Mouse (Mus musculus): ENCODE measurements around the gene Brk1. TPM values are rescaled to one million over a fixed set of nuclear protein-coding genes. Genes with fewer than 3 reads are reported as not detected.

The Brk1 gene
- polyA plus RNA-seq (2015; fragmentation: Nextera tagmentation; extraction: Ambion mirVana) = 227 and 229 TPM in 2 replicates

- Histone ChIP-seq H3K4me2 (replicated peaks) (peak within 1 kb of the TSS; percentile 85), H3K36me3 (0 out of 2 replicates have a peak, but pooled peaks cover 4% of the 10 kb centered on the region), H3K27me3 (no peaks in the 10 kb centered on the region), H3K4me1 (replicated peaks) (peaks cover 25% of the 10 kb centered on the region), H3K4me3 (replicated peaks) (peak within 1 kb of the TSS; percentile 89), H3K9me3 (no peaks in the 10 kb centered on the region), H3K27ac (peak within 1 kb of the TSS; percentile 68), H3K9ac (replicated peaks) (peak within 1 kb of the TSS; percentile 92)
- peak; percentile 94 for ATAC-seq
- under 1% methylated on average over 64 of the region's 65 CpGs for WGBS
These were observed at the start of gene Brk1 for GRCm38 (mm10) chr6:113604432-113605223. Gene Brk1 (plus strand): TSS chr6:113604772.

GRCm38 (mm10) chr6:113559736-113560135 lies 44.8 kb upstream of the Brk1 start:
- Histone ChIP-seq H3K4me1 (replicated peaks) (no peaks in the 10 kb centered on the region), H3K36me3 (no peaks in the 10 kb centered on the region; the same call in 1 of the 2 replicates), H3K27ac (no peak overlapping the region), H3K4me2 (replicated peaks) (no peak overlapping the region), H3K9ac (replicated peaks) (no peak overlapping the region), H3K4me3 (replicated peaks) (no peak overlapping the region), H3K27me3 (no peaks in the 10 kb centered on the region), H3K9me3 (no peaks in the 10 kb centered on the region)
- WGBS = 56% methylated on average over 6 of the region's 6 CpGs
- no peak for ATAC-seq

DNA sequence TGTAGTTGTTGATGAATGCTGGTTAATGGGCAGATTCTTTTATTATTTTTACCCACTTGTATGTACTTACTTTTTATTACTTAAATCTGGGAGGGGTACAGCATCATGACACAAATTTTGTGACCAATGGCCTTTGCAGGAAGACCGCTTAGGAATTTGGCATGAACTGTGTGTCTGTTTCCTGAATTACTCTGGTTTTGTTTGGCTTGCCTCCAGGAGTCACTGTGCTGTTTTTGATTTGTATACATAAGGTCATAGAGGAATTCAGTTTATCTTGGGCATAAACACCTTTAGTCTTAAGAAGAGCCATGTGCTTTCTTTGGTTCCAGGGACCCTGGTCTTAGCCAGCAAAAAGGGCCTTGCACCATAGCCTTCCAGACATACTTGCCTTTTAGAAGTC lies 40.0 kb upstream of the Brk1 start:
- 91% methylated on average over 1 of the region's 1 CpGs for WGBS
- Histone ChIP-seq H3K4me2 (replicated peaks) (no peak overlapping the region), H3K27me3 (no peaks in the 10 kb centered on the region), H3K36me3 (peaks cover 10% of the 10 kb centered on the region; the same call in 1 of the 2 replicates), H3K4me3 (replicated peaks) (no peak overlapping the region), H3K9me3 (no peaks in the 10 kb centered on the region), H3K9ac (replicated peaks) (no peak overlapping the region), H3K4me1 (replicated peaks) (no peaks in the 10 kb centered on the region), H3K27ac (no peak overlapping the region)
- ATAC-seq = no peak

DNA sequence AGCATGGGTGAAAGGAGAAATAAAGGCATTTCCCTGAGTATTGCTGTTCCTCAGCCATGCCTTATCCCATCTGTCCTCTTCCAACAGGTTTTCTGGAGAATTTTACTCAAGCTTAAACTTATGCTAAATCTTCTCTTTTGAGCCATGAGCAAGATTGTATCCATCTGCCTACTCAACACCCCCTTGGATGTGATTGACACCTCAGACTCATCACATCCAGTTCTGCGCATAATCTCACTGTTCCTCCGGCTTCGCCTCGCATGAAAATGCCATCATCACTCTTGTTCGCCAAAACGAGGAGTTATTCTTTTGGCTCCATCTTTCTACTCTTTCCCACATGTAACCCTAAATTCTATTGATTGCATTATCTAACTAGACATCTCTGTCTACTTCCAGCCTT lies 28.5 kb upstream of the Brk1 start:
- Histone ChIP-seq H3K36me3 (peaks cover 8% of the 10 kb centered on the region; the same call in 1 of the 2 replicates), H3K9ac (replicated peaks) (no peak overlapping the region), H3K27ac (no peak overlapping the region), H3K4me2 (replicated peaks) (no peak overlapping the region), H3K27me3 (no peaks in the 10 kb centered on the region), H3K4me1 (replicated peaks) (no peaks in the 10 kb centered on the region), H3K9me3 (no peaks in the 10 kb centered on the region), H3K4me3 (replicated peaks) (no peak overlapping the region)
- no peak for ATAC-seq
- 96% methylated on average over 6 of the region's 6 CpGs for WGBS

DNA sequence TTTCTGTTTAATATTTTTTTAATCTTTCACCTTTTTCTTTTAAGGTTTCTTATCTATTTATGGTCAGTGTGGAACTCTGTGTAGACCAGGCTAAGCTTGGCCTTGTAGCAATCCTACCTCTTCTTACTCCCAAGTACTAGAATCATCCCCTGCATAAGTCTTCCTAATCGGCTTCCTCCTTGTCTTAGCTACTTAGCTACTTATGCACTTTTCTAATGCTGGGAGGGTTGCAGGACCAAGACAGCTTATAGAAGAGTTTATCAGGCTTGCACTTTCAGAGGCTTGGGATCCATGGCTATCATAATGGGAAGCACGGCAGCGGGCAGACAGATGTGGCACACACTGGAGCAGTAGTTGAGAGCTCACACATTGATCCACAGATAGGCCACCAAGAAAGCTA lies 25.3 kb upstream of the Brk1 start:
- Histone ChIP-seq H3K4me2 (replicated peaks) (no peak overlapping the region), H3K27ac (no peak overlapping the region), H3K27me3 (no peaks in the 10 kb centered on the region), H3K9me3 (no peaks in the 10 kb centered on the region), H3K4me3 (replicated peaks) (no peak overlapping the region), H3K9ac (replicated peaks) (no peak overlapping the region), H3K4me1 (replicated peaks) (no peaks in the 10 kb centered on the region), H3K36me3 (peaks cover 8% of the 10 kb centered on the region; the same call in 1 of the 2 replicates)
- no peak for ATAC-seq
- 94% methylated on average over 3 of the region's 3 CpGs for WGBS

DNA sequence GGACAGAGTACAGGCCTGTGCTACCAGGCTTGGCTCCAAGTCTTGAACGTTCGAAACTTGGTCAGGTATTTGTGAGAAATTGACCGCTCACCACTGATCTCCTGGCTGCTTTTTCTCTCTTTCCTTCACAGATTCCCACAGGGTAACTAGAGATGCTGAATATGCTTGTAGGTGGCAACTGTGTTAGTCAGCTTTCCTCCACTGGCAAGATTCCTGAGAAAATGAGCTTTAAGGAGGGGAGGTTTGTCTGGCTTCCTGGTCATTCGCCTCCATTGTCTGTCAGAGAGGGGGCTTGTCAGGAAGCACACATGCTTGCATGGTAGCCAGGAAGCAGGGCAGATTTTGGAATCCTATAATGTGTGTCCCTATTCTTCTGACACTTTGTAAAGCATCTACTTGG lies 21.5 kb upstream of the Brk1 start:
- H3K36me3 ChIP-seq = no peaks in the 10 kb centered on the region
- no peak overlapping the region for H3K27ac ChIP-seq
- no peaks in the 10 kb centered on the region for H3K4me1 ChIP-seq (replicated peaks)
- H3K4me2 ChIP-seq (replicated peaks) = no peak overlapping the region
- H3K9me3 ChIP-seq = no peaks in the 10 kb centered on the region
- H3K27me3 ChIP-seq = no peaks in the 10 kb centered on the region
- no peak overlapping the region for H3K4me3 ChIP-seq (replicated peaks)
- ATAC-seq = no peak
- no peak overlapping the region for H3K9ac ChIP-seq (replicated peaks)
- 93% methylated on average over 4 of the region's 4 CpGs for WGBS

DNA sequence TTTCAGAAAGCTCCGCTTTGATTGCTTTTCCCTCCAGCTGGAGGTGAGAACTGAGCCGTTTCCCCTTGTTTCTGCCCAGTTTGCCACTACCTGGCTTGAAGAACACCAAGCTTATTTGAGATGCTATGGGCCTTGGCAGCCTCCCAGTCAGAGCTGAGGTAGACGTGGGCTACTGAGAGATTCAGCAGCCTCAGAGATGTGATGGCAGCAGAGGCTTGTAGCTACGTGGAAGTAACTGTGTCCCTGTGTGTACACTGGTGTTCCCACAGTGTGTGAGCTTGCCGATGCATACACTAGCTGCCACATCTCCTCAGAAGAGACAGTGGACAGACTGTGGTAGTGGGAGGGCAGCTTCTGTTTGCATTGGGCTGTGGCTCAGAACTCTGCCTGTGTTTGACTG lies 19.5 kb upstream of the Brk1 start:
- no peaks in the 10 kb centered on the region for H3K36me3 ChIP-seq
- no peaks in the 10 kb centered on the region for H3K4me1 ChIP-seq (replicated peaks)
- ATAC-seq = no peak
- H3K4me2 ChIP-seq (replicated peaks) = no peak overlapping the region
- H3K9ac ChIP-seq (replicated peaks) = no peak overlapping the region
- H3K4me3 ChIP-seq (replicated peaks) = no peak overlapping the region
- H3K27me3 ChIP-seq = no peaks in the 10 kb centered on the region
- H3K27ac ChIP-seq = no peak overlapping the region
- no peaks in the 10 kb centered on the region for H3K9me3 ChIP-seq
- WGBS = 94% methylated on average over 5 of the region's 5 CpGs

DNA sequence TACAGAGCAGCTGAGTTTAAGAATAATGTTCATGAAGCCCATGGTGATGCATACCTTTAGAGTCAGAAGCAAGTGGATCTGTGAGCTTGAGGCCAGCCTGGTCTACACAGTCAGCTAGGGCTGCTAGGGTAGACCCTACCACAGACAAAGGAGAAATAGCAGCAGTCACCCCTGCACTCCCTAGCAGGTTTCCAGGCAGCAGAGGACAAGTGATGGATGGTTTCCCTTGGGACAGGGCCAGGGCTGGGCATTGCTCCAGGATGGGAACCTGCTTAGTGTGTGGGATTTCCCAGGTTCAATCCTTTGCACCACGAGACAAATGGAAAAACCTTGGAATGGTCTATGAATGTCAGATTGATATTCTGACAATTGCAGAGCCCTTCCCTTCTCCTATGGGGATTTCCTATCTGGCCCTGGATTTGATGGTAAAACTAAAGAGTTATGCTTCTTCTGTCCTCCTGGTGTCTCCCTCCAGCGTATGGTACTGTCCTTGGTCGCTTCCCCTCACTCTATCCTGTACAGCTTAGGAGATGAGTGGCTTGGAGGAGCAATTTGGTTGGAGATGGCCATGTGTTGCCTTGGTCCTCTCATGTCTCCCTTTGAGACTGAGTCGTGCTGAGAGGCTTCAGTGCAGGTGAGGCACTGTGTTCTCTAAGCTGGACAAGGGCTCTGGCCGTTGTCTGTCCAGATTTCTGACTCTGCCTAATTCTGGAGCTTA lies 17.9 kb upstream of the Brk1 start:
- Histone ChIP-seq H3K4me1 (replicated peaks) (no peaks in the 10 kb centered on the region), H3K36me3 (no peaks in the 10 kb centered on the region), H3K9ac (replicated peaks) (no peak overlapping the region), H3K27me3 (no peaks in the 10 kb centered on the region), H3K4me3 (replicated peaks) (no peak overlapping the region), H3K4me2 (replicated peaks) (no peak overlapping the region), H3K9me3 (no peaks in the 10 kb centered on the region), H3K27ac (no peak overlapping the region)
- no peak for ATAC-seq
- 87% methylated on average over 5 of the region's 5 CpGs for WGBS

DNA sequence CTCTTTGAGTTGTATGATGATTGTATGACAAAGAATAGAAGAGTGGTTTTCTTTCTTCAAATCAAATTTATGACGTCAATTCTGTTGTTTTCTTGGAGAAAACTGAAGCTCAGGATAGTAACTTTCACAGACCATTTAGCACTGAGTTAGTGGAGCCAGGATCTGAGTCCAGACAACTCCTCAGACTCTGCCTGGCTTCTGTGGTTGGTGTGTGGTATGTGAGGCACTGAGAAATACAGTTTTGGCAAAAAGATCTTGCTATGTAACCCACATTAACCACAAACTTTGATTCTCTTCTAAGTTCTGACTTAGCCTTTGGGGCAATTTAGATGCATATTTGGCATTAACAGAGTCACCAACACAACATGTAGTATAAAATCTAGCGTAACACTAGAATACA lies 11.9 kb upstream of the Brk1 start:
- 92% methylated on average over 2 of the region's 2 CpGs for WGBS
- Histone ChIP-seq H3K9ac (replicated peaks) (no peak overlapping the region), H3K4me2 (replicated peaks) (no peak overlapping the region), H3K9me3 (no peaks in the 10 kb centered on the region), H3K4me3 (replicated peaks) (no peak overlapping the region), H3K36me3 (no peaks in the 10 kb centered on the region), H3K4me1 (replicated peaks) (no peaks in the 10 kb centered on the region), H3K27me3 (no peaks in the 10 kb centered on the region), H3K27ac (no peak overlapping the region)
- ATAC-seq = no peak

- no peaks in the 10 kb centered on the region for H3K27me3 ChIP-seq
- no peak for ATAC-seq
- H3K9me3 ChIP-seq = no peaks in the 10 kb centered on the region
- H3K4me1 ChIP-seq (replicated peaks) = peaks cover 5% of the 10 kb centered on the region
- no peak overlapping the region for H3K9ac ChIP-seq (replicated peaks)
- no peak overlapping the region for H3K27ac ChIP-seq
- H3K4me2 ChIP-seq (replicated peaks) = no peak overlapping the region
- no peak overlapping the region for H3K4me3 ChIP-seq (replicated peaks)
- 88% methylated on average over 4 of the region's 4 CpGs for WGBS
- no peaks in the 10 kb centered on the region for H3K36me3 ChIP-seq
These were observed 6.6 kb upstream of the Brk1 start for GRCm38 (mm10) chr6:113597945-113598344.

DNA sequence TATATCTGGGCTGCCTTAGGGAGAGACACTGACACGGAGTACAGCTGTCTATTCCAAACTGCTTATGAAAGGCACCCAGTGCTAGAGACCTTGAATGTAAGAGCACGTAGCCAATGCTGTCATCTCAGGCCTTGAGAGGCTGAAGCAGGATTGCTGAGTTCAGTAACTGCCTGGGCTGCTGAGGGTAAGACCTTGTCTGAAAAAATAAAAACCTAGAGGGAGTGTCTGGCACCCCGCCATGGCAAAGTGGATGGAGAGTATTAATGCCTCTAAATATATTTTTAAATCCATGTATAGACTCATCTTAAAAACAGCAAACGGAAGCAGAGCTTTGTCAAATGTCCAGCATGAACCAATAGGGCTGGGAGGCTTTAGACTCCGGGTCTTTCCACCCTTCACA lies 4.7 kb upstream of the Brk1 start:
- Histone ChIP-seq H3K9ac (replicated peaks) (no peak overlapping the region), H3K27me3 (no peaks in the 10 kb centered on the region), H3K4me1 (replicated peaks) (peaks cover 5% of the 10 kb centered on the region), H3K27ac (no peak overlapping the region), H3K9me3 (no peaks in the 10 kb centered on the region), H3K4me3 (replicated peaks) (no peak overlapping the region), H3K4me2 (replicated peaks) (no peak overlapping the region), H3K36me3 (no peaks in the 10 kb centered on the region)
- 77% methylated on average over 5 of the region's 5 CpGs for WGBS
- no peak for ATAC-seq

DNA sequence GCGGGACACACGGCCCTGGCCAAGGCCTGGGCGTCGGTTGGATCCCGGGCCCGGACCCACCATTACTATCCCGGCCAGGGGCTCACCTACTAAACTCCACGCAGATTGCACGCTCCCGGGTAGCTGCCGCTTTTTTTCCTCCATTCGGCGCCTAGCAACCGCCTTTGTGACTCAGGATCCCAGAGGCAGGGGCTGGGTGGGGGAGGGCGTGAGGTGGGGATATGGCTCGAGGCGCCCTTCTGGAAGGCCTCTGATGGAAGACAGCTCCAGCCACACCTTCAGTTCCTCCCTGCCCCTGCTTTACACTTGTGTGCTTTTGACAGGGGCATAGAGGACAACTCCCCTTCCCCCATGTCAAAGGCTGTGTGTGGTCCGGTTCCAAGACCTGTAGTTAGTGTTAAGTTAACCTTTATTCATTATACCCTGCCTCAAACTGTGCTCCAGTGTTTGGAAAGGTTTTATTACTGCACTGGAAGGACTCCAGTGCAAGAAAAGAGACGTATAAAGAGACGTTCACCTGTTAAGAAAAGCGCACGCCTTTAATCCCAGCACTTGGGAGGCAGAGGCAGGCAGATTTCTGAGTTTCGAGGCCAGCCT lies 3.9 kb upstream of the Brk1 start, which contains the start of gene Fancd2os:
Fancd2os (minus strand) TSS at position 173 of the 597 bp plus-strand sequence.
- peaks cover 10% of the 10 kb centered on the region for H3K4me1 ChIP-seq (replicated peaks)
- H3K27ac ChIP-seq = no peak within 1 kb of the TSS
- ATAC-seq = no peak
- H3K4me3 ChIP-seq (replicated peaks) = no peak within 1 kb of the TSS
- H3K9me3 ChIP-seq = no peaks in the 10 kb centered on the region
- H3K27me3 ChIP-seq = no peaks in the 10 kb centered on the region
- H3K36me3 ChIP-seq = no peaks in the 10 kb centered on the region
- H3K9ac ChIP-seq (replicated peaks) = 0 out of 2 replicates have a peak within 1 kb of the TSS, but pooled peaks have one; percentile 11
- 0 out of 2 replicates have a peak within 1 kb of the TSS, but pooled peaks have one; percentile 5 for H3K4me2 ChIP-seq (replicated peaks)
- WGBS = 35% methylated on average over 23 of the region's 23 CpGs

Measured in midbrain, embryonic 13.5 days (tissue).